Mouse (Mus musculus) spleen, adult 2 months (tissue): ENCODE data around the gene Melk. TPM values are rescaled to one million over a fixed set of nuclear protein-coding genes. Genes with fewer than 3 reads are reported as not detected.

Experiments used
- DNase-seq, 2 experiments: peaks; one replicate each; pipeline versions ENCODE4 v3.0.0 to v3.0.0-alpha.2; 2012 to 2021; ENCODE audit warnings: low spot score in 2 of 2, low read depth in 1 of 2
- H3K27ac ChIP-seq: fragments of 200-500 bp; 2 replicates; pipeline ENCODE4 v1.5.1; 2012; ENCODE audit warnings: low read length, inconsistent platforms; ENCODE audit not compliant: insufficient read depth
- H3K27me3 ChIP-seq: fragments of 200-500 bp; 2 replicates; pipeline ENCODE4 v1.6.1; 2012; ENCODE audit warnings: mild to moderate bottlenecking, moderate library complexity, low read length, inconsistent platforms; ENCODE audit not compliant: control insufficient read depth, insufficient read depth
- H3K36me3 ChIP-seq: fragments of 200-500 bp; 2 replicates; pipeline ENCODE4 v1.6.1; 2012; ENCODE audit warnings: mild to moderate bottlenecking, low read length, inconsistent platforms; ENCODE audit not compliant: control insufficient read depth, insufficient read depth
- H3K4me1 ChIP-seq: fragments of 200-500 bp; 2 replicates; pipeline ENCODE4 v1.6.1; 2011; ENCODE audit warnings: inconsistent platforms; ENCODE audit not compliant: control insufficient read depth, insufficient read depth, insufficient read length
- H3K4me3 ChIP-seq: fragments of 200-500 bp; 2 replicates; pipeline ENCODE4 v1.5.1; 2011; ENCODE audit warnings: mild to moderate bottlenecking, inconsistent platforms; ENCODE audit not compliant: insufficient read depth, insufficient read length; ENCODE audit errors: extremely low read depth
- CTCF ChIP-seq: fragments of 200-500 bp; IDR thresholded peaks from 2 replicates; pipeline ENCODE4 v1.5.1; 2011; ENCODE audit warnings: mild to moderate bottlenecking, inconsistent platforms; ENCODE audit not compliant: insufficient read depth, insufficient read length, insufficient replicate concordance; ENCODE audit errors: extremely low read depth
- POLR2A ChIP-seq: fragments of 200-500 bp; IDR thresholded peaks from 2 replicates; pipeline ENCODE4 v1.6.1; 2011; ENCODE audit warnings: low read depth, low read length, inconsistent platforms
- WGBS: fragments of 180-500 bp; shearing (Covaris S2); methylation state at CpG from one replicate; pipeline ENCODE4 v1.1.7; 2018; 5-methylcytosine and 5-hydroxymethylcytosine counted together
- polyA plus RNA-seq: library from polyadenylated mRNA; depleted of rRNA; stranded (reverse); fragments of >200 nt; gene quantifications from 2 replicates; pipeline ENCODE4 v1.2.3, GENCODE M21; 2012

The Melk gene
- polyA plus RNA-seq, 1 experiment = 1.1 TPM

DNA sequence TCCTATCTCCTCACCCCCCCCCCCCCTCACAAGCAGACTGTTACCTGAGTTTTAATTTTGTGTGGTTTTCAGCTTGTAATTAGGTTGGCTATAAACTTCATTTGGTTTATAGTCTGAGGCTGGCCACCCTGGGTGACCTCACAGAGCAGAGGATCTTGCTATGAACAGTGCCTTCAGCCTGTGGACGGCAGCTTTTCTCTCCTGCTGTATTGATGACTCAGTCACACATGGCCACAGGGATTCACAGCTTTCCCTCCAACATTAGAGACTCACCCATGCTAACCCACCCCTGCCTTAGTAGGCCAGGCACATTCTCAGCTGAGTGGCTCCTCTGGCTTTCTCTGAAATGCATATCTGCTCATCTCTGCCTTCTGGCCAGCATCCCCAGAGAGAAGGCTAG, 4.8 kb upstream of the Melk start:
- Histone ChIP-seq H3K4me1 (peaks cover 2% of the 10 kb centered on the region; the same call in 1 of the 2 replicates), H3K27ac (no peak overlapping the region), H3K36me3 (no peaks in the 10 kb centered on the region), H3K27me3 (no peaks in the 10 kb centered on the region), H3K4me3 (no peak overlapping the region)
- DNase-seq = no peak
- TF ChIP-seq CTCF (no peak), POLR2A (no peak)
- WGBS = 86% methylated on average over 1 of the region's 1 CpGs

DNA sequence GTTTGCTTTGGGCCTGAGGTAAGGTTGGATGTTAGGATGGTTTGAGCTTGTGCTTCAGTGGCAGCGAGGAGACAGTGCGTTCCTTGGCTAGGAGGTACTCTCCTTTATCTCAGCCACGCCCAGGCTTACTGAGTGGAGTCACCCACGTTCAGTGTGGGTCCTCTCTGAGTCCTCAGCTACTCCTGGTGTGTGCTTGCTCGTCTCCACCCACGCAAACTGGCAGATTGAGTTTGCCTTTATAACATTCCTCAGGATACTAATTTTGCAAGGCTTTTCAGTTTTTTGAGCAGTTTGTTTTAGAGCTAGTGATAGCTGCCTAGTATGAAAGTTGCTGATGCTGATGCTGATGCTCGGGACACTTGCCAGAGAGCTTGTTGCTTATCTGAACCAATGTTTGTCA, 5.9 kb downstream of the Melk start:
- no peaks in the 10 kb centered on the region for H3K36me3 ChIP-seq
- no peak for TF ChIP-seq CTCF
- no peak for TF ChIP-seq POLR2A
- H3K27me3 ChIP-seq = no peaks in the 10 kb centered on the region
- H3K4me3 ChIP-seq = no peak overlapping the region
- no peaks in the 10 kb centered on the region; the same call in 1 of the 2 replicates for H3K4me1 ChIP-seq
- no peak overlapping the region for H3K27ac ChIP-seq
- DNase-seq = no peak
- 87% methylated on average over 7 of the region's 7 CpGs for WGBS

DNA sequence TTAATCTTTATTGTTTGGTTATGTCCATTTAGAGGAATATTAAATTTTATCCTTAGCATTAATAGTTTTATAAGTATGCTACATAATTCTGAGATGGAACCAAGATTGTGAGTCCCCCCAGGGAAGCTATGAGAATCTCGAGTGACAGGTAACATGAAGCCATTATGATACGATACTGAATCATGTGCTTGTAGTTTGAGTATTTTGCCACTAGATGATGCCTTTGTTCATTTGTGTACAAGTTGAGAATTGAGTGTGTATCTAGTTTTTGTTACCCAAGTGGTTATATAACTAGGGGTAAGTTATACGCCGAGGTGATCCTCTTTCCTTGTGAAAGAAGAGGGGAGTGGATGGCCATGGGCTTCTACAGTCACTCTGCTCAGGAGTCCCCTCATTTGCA, 9.8 kb downstream of the Melk start:
- DNase-seq = no peak

DNA sequence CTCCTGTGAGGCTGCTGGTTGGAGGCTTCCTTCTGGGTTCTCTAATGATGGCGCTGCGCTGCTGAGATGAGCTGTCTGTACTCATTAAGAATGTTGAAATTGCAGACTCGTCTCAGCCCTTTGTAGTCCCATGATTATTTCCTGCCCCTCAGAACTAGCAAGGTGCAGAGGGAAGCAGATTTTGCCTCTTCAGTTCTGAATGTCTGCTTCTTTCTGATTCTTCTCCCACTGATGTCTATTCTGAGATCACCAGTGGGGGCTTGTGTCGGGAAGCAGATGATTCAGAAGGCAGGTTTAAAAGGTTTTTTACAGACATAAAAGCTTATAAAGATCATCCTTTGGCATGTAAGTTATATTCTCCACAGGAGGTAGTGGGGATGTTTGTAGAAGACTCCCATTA, 10.2 kb downstream of the Melk start:
- no peak for DNase-seq
- Histone ChIP-seq H3K4me3 (no peak overlapping the region), H3K27ac (no peak overlapping the region), H3K36me3 (no peaks in the 10 kb centered on the region), H3K27me3 (no peaks in the 10 kb centered on the region), H3K4me1 (no peaks in the 10 kb centered on the region)
- no peak for TF ChIP-seq CTCF
- no peak for TF ChIP-seq POLR2A
- 91% methylated on average over 4 of the region's 4 CpGs for WGBS

More for the DNA sequence above, 9.8 kb downstream of the Melk start:
- H3K36me3 ChIP-seq = no peaks in the 10 kb centered on the region
- H3K27me3 ChIP-seq = no peaks in the 10 kb centered on the region
- no peak overlapping the region for H3K4me3 ChIP-seq
- no peaks in the 10 kb centered on the region for H3K4me1 ChIP-seq
- WGBS = 89% methylated on average over 4 of the region's 4 CpGs
- no peak overlapping the region for H3K27ac ChIP-seq
- TF ChIP-seq POLR2A (no peak), CTCF (no peak)

DNA sequence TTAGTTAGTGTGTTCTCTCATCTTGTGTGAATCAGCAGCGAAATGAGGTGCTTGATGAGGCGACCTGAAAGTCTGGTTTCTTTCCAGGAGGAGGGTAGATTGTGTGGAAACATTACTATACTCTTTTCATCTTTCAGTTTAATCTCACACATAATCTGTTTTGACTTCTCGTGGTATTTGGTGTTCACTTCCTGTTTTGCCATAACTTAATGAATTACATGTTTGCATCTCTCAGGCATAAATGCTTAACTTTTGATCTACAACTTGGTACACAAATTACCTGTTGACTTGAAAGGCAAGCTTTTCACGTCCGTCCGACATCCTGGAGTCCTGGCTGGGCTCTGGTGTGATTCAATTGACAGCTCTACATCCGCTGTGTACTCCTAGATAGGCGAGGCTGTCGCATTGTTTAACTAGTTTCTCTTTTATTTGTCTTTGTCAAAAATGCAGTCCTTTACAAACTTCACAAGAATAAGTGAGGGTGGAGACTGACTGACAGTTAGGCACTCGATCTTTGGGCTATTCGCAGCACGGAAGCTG, 15.7 kb downstream of the Melk start:
- no peak for DNase-seq
- Histone ChIP-seq H3K4me1 (no peaks in the 10 kb centered on the region), H3K27ac (no peak overlapping the region), H3K27me3 (no peaks in the 10 kb centered on the region), H3K4me3 (no peak overlapping the region), H3K36me3 (no peaks in the 10 kb centered on the region)
- TF ChIP-seq POLR2A = no peak
- TF ChIP-seq CTCF = no peak
- WGBS = 82% methylated on average over 12 of the region's 12 CpGs

DNA sequence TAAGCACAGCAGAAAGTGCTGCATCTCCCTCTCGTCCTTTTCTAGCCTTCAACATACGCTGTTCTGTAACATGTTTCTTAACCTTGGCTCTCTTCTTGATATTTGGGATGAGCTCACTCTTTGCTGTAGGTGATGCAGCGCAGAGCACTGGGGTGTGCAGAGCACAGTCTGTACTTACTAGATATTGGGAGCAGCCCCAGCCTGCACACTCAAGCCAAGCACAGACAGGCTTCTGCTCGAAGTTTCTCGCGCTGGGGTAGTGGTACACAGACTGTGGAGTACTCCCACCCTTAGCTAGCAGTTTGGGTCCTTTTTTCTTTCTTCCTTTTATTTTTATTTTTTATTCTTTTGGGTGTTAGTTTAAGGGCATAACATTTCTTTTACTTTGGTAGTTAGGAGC, 19.8 kb downstream of the Melk start:
- no peak for DNase-seq
- H3K27me3 ChIP-seq = no peaks in the 10 kb centered on the region
- no peaks in the 10 kb centered on the region for H3K36me3 ChIP-seq
- H3K4me1 ChIP-seq = no peaks in the 10 kb centered on the region
- no peak overlapping the region for H3K4me3 ChIP-seq
- 90% methylated on average over 6 of the region's 6 CpGs for WGBS
- no peak overlapping the region for H3K27ac ChIP-seq
- TF ChIP-seq CTCF (no peak), POLR2A (no peak)

- Histone ChIP-seq H3K36me3 (no peaks in the 10 kb centered on the region; the same call in 1 of the 2 replicates), H3K4me1 (no peaks in the 10 kb centered on the region), H3K27me3 (no peaks in the 10 kb centered on the region), H3K27ac (no peak overlapping the region), H3K4me3 (no peak overlapping the region)
- 89% methylated on average over 7 of the region's 7 CpGs for WGBS
- TF ChIP-seq CTCF = no peak
- no peak for TF ChIP-seq POLR2A
- no peak for DNase-seq
Observed at GRCm38 (mm10) chr4:44322124-44322523, 21.4 kb downstream of the Melk start.
